Mouse (Mus musculus) CH12.LX (cell line): ENCODE data around the gene Zfp423. TPM values are rescaled to one million over a fixed set of nuclear protein-coding genes. Genes with fewer than 3 reads are reported as not detected.

Experiments used
- DNase-seq: peaks from one replicate; pipeline ENCODE4 v3.0.0-alpha.2; 2013; ENCODE audit errors: extremely low read depth
- H3K27ac ChIP-seq: 2 replicates; pipeline ENCODE4 v1.5.1; 2012; ENCODE audit warnings: low read depth, mild to moderate bottlenecking, control low read depth, moderate library complexity; ENCODE audit not compliant: insufficient read depth
- H3K27me3 ChIP-seq: replicated peaks from 2 replicates; pipeline ENCODE3; 2012; ENCODE audit warnings: inconsistent platforms
- H3K36me3 ChIP-seq, 2 experiments: replicated peaks in 1 of 2; 2 replicates each; pipeline versions ENCODE3 to v1.6.1; 2012; ENCODE audit warnings: inconsistent platforms in 1 of 2, low read length in 1 of 2, mild to moderate bottlenecking in 1 of 2, mixed read lengths in 1 of 2, moderate library complexity in 1 of 2; ENCODE audit not compliant: control insufficient read depth in 1 of 2, insufficient read depth in 1 of 2
- H3K4me1 ChIP-seq, 2 experiments: 2 replicates each; pipeline ENCODE4 v1.6.1; 2012; ENCODE audit warnings: inconsistent platforms in 1 of 2, moderate library complexity in 1 of 2; ENCODE audit not compliant: insufficient read depth in 2 of 2, control insufficient read depth in 1 of 2
- H3K4me2 ChIP-seq: 2 replicates; pipeline ENCODE4 v1.6.1; 2012; ENCODE audit warnings: low read depth, mild to moderate bottlenecking, control low read depth; ENCODE audit not compliant: poor library complexity, insufficient read depth, severe bottlenecking
- H3K4me3 ChIP-seq, 3 experiments: fragments of 150-350 bp in 1 of 3; sonication (generic) in 1 of 3; replicated peaks in 1 of 3; 2 replicates each; pipeline versions ENCODE3 to v1.5.1; 2011 to 2012; ENCODE audit warnings: low read depth in 2 of 3, low read length in 2 of 3, mild to moderate bottlenecking in 2 of 3, moderate library complexity in 2 of 3, control low read depth in 1 of 3, improper control_type of control experiment in 1 of 3, inconsistent platforms in 1 of 3, mixed read lengths in 1 of 3; ENCODE audit not compliant: poor library complexity in 1 of 3
- H3K79me2 ChIP-seq: replicated peaks from 2 replicates; pipeline ENCODE4 v1.6.1; 2012; ENCODE audit warnings: mild to moderate bottlenecking, moderate library complexity; ENCODE audit not compliant: control insufficient read depth, poor library complexity, insufficient read depth, severe bottlenecking; ENCODE audit errors: extremely low read depth
- H3K9ac ChIP-seq: 2 replicates; pipeline ENCODE4 v1.6.1; 2012; ENCODE audit warnings: low read depth, mild to moderate bottlenecking, control low read depth, moderate library complexity; ENCODE audit not compliant: insufficient read depth
- H3K9me3 ChIP-seq: replicated peaks from 2 replicates; pipeline ENCODE3; 2012; ENCODE audit warnings: low read length, inconsistent platforms, mixed read lengths
- BHLHE40 ChIP-seq: IDR thresholded peaks from 2 replicates; pipeline ENCODE4 v1.6.1; 2011; ENCODE audit warnings: mild to moderate bottlenecking, low read depth, low read length, improper control_type of control experiment
- CHD2 ChIP-seq: IDR thresholded peaks from 2 replicates; pipeline ENCODE4 v1.6.1; 2011; ENCODE audit warnings: low read length, improper control_type of control experiment
- CTCF ChIP-seq, 2 experiments: IDR thresholded peaks in 1 of 2; conservative IDR thresholded peaks in 1 of 2; 2 replicates each; pipeline ENCODE4 v1.5.1; 2011 to 2012; ENCODE audit warnings: low read depth in 2 of 2, low read length in 2 of 2, improper control_type of control experiment in 1 of 2, inconsistent platforms in 1 of 2, mild to moderate bottlenecking in 1 of 2, moderate library complexity in 1 of 2
- ELF1 ChIP-seq: IDR thresholded peaks from 2 replicates; pipeline ENCODE4 v1.6.1; 2014; ENCODE audit warnings: low read depth, mild to moderate bottlenecking, inconsistent platforms, low read length, improper control_type of control experiment
- EP300 ChIP-seq: IDR thresholded peaks from 2 replicates; pipeline ENCODE4 v1.6.1; 2011; ENCODE audit warnings: low read length, improper control_type of control experiment
- ETS1 ChIP-seq: conservative IDR thresholded peaks from 2 replicates; pipeline ENCODE4 v1.6.1; 2012; ENCODE audit warnings: low read depth, mild to moderate bottlenecking, inconsistent platforms, low read length, improper control_type of control experiment, moderate library complexity
- JUND ChIP-seq: conservative IDR thresholded peaks from 2 replicates; pipeline ENCODE4 v1.6.1; 2011; ENCODE audit warnings: low read depth, low read length, improper control_type of control experiment
- MAFK ChIP-seq: IDR thresholded peaks from 2 replicates; pipeline ENCODE4 v1.6.1; 2011; ENCODE audit warnings: low read length, improper control_type of control experiment; ENCODE audit not compliant: insufficient replicate concordance
- MAZ ChIP-seq: IDR thresholded peaks from 2 replicates; pipeline ENCODE4 v1.6.1; 2012; ENCODE audit warnings: low read depth, mild to moderate bottlenecking, inconsistent platforms, low read length, improper control_type of control experiment, moderate library complexity
- MEF2A ChIP-seq: IDR thresholded peaks from 2 replicates; pipeline ENCODE4 v1.6.1; 2014; ENCODE audit warnings: low read depth, mild to moderate bottlenecking, inconsistent platforms, low read length, improper control_type of control experiment, borderline replicate concordance
- MYC ChIP-seq: IDR thresholded peaks from 2 replicates; pipeline ENCODE4 v1.6.1; 2011; ENCODE audit warnings: low read depth, mild to moderate bottlenecking, improper control_type of control experiment, low read length
- NELFE ChIP-seq: IDR thresholded peaks from 2 replicates; pipeline ENCODE4 v1.6.1; 2011; ENCODE audit warnings: low read depth, low read length, improper control_type of control experiment
- PAX5 ChIP-seq: IDR thresholded peaks from 2 replicates; pipeline ENCODE4 v1.6.1; 2012; ENCODE audit warnings: low read length, inconsistent platforms, mixed read lengths
- POLR2A ChIP-seq: IDR thresholded peaks from 2 replicates; pipeline ENCODE4 v1.6.1; 2011; ENCODE audit warnings: low read depth, mild to moderate bottlenecking, improper control_type of control experiment, low read length
- POLR2AphosphoS2 ChIP-seq: IDR thresholded peaks from 2 replicates; pipeline ENCODE4 v1.6.1; 2011; ENCODE audit warnings: low read depth, low read length, improper control_type of control experiment
- RAD21 ChIP-seq: IDR thresholded peaks from 2 replicates; pipeline ENCODE4 v1.6.1; 2011; ENCODE audit warnings: low read depth, mild to moderate bottlenecking, low read length, improper control_type of control experiment, moderate library complexity
- RCOR1 ChIP-seq: conservative IDR thresholded peaks from 2 replicates; pipeline ENCODE4 v1.6.1; 2012; ENCODE audit warnings: low read depth, mild to moderate bottlenecking, inconsistent platforms, low read length, improper control_type of control experiment
- SIN3A ChIP-seq: IDR thresholded peaks from 2 replicates; pipeline ENCODE4 v1.6.1; 2012; ENCODE audit warnings: low read length, improper control_type of control experiment, inconsistent platforms
- SMC3 ChIP-seq: IDR thresholded peaks from 2 replicates; pipeline ENCODE4 v1.6.1; 2011; ENCODE audit warnings: low read depth, low read length, improper control_type of control experiment
- TBP ChIP-seq: conservative IDR thresholded peaks from 2 replicates; pipeline ENCODE4 v1.6.1; 2011; ENCODE audit warnings: low read depth, low read length, improper control_type of control experiment
- TCF12 ChIP-seq: IDR thresholded peaks from 2 replicates; pipeline ENCODE4 v1.6.1; 2014; ENCODE audit warnings: low read depth, mild to moderate bottlenecking, inconsistent platforms, low read length, improper control_type of control experiment
- USF2 ChIP-seq: conservative IDR thresholded peaks from 2 replicates; pipeline ENCODE4 v1.6.1; 2011; ENCODE audit warnings: low read depth, low read length, improper control_type of control experiment
- ZC3H11A ChIP-seq: IDR thresholded peaks from 2 replicates; pipeline ENCODE4 v1.6.1; 2012; ENCODE audit warnings: low read depth, mild to moderate bottlenecking, inconsistent platforms, low read length, improper control_type of control experiment
- ZKSCAN1 ChIP-seq: IDR thresholded peaks from 2 replicates; pipeline ENCODE4 v1.6.1; 2012; ENCODE audit warnings: low read depth, inconsistent platforms, low read length, improper control_type of control experiment, borderline replicate concordance
- dilution Hi-C: fragments of 300-500 bp; cut with MboI; formaldehyde crosslinking; loops from 2 replicates; pipeline ENCODE4 v1.14.3; 2020; ENCODE audit warnings: low sequenced_read_pairs; ENCODE audit not compliant: extremely low pct_unique_long_range_greater_than_20kb, extremely low pct_ligation_motif_present
- in situ Hi-C: fragments of 300-500 bp; cut with MboI; formaldehyde crosslinking; loops from 3 replicates; pipeline ENCODE4 v1.14.3; 2019; ENCODE audit warnings: low sequenced_read_pairs, low pct_ligation_motif_present, low pct_unique_long_range_greater_than_20kb, mixed read lengths
- polyA plus RNA-seq: library from polyadenylated mRNA; unstranded; fragments of >175 nt; gene quantifications from 2 replicates; pipeline ENCODE4 v1.2.1, GENCODE M21; 2012; ENCODE audit warnings: low read depth; ENCODE audit not compliant: insufficient read length
- total RNA-seq, 2 experiments: library from RNA; depleted of rRNA; stranded (reverse); fragments of 300-350 nt in 1 of 2; fragments of >200 nt in 1 of 2; gene quantifications; 2 replicates each; pipeline ENCODE4 v1.2.3; 2012 to 2014

Zfp423 gene
- total and polyA plus RNA-seq, 3 experiments = 0.25 to 2.7 (median 0.32) TPM

DNA sequence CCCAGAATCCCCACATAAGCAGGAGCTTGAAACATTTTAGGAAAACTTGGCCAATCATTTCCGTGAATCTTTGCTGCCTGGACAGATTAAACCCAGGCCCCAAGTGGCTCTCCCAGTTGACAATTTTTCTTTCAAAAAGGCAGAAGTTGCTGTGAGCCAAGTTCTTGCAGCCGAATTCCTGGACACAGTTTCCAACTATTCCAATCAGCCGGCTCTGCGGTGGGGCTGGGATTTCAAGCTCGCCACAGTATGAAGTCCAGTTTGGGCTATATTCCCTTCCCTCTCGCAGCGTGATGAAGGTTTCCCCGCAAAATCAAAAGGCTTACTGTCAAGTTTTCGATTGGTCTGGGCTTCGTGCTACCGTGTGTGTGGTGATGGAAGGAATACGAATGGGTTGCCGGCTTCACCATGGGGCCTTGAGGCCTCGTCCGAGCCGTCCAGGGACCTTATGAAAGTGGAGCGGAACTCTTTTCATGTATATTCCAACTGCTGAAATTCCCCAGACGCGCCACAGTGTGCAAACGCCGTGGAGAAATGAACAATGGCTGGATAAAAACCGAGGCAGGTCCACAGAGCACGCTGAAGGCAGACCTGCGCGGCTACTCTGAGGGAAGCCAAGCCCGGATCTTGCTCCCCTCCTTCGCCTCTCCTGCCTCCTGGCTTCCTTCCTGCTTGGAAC lies 240.1 kb downstream of the Zfp423 start:
- dilution Hi-C loops = no loop called here
- Histone ChIP-seq H3K4me2 (no peak overlapping the region), H3K9ac (no peak overlapping the region), H3K4me1 (peaks cover 0 to 6% of the 10 kb centered on the region in 2 experiments; a peak in 1 of 4 replicates), H3K36me3 (no peaks in the 10 kb centered on the region), H3K79me2 (no peaks in the 10 kb centered on the region), H3K27me3 (no peaks in the 10 kb centered on the region), H3K9me3 (no peaks in the 10 kb centered on the region), H3K4me3 (no peak overlapping the region), H3K27ac (no peak overlapping the region)
- TF ChIP-seq ELF1 (no peak), SIN3A (no peak), EP300 (no peak), JUND (no peak), MAFK (no peak), BHLHE40 (no peak), NELFE (no peak), TBP (no peak)
- no peak for DNase-seq
- in situ Hi-C loops = no loop called here

DNA sequence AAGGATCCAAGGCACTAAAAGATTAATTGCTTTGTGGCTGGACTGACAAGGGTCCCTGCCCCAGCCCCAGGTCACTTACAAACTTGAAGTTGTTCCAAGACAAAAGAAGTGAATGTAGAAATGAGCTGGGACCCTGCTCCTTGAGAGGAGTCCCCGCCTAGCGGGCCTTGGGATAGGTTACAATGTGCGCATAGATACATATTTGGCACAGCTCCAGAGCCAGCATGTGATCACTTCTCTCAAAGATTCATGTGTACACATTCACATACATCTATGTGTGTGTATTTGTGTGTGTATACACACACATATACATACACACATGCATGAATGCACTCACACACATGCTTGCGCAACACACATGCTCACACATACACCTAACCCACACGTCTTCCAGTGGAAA lies 241.9 kb downstream of the Zfp423 start:
- TF ChIP-seq MEF2A = no peak
- no peak for TF ChIP-seq PAX5
- no peak for TF ChIP-seq CTCF (conservative IDR thresholded peaks at IDR 0.05 in 1 of 2, IDR thresholded peaks at IDR 0.05 in 1 of 2; ENCODE audit: low read depth in 2 of 2, low read length in 2 of 2)
- TF ChIP-seq RCOR1 = no peak
- TF ChIP-seq POLR2A = no peak
- no peak for TF ChIP-seq ETS1
- TF ChIP-seq MAZ = no peak
- TF ChIP-seq ZC3H11A = no peak
- TF ChIP-seq EP300 = no peak
- no peak for TF ChIP-seq POLR2AphosphoS2
- no peak for TF ChIP-seq TCF12
- TF ChIP-seq MYC = no peak
- no peak for TF ChIP-seq SMC3
- no peak for TF ChIP-seq USF2
- no peak for TF ChIP-seq RAD21
- TF ChIP-seq NELFE = no peak
- TF ChIP-seq ZKSCAN1 = no peak
- TF ChIP-seq CHD2 = no peak
- TF ChIP-seq TBP = no peak
- in situ Hi-C loops (no loop called here), dilution Hi-C loops (no loop called here)
- no peak overlapping the region for H3K4me2 ChIP-seq
- no peaks in the 10 kb centered on the region for H3K79me2 ChIP-seq
- H3K4me3 ChIP-seq = no peak overlapping the region
- H3K9ac ChIP-seq = no peak overlapping the region
- no peaks in the 10 kb centered on the region for H3K9me3 ChIP-seq
- peaks cover 0 to 6% of the 10 kb centered on the region in 2 experiments; a peak in 1 of 4 replicates for H3K4me1 ChIP-seq
- DNase-seq = no peak
- H3K27ac ChIP-seq = no peak overlapping the region
- H3K27me3 ChIP-seq = no peaks in the 10 kb centered on the region
- H3K36me3 ChIP-seq = peaks cover 0 to 4% of the 10 kb centered on the region in 2 experiments
